Mouse (Mus musculus) forebrain, postnatal 0 days (tissue): ENCODE measurements around the gene Katna1. TPM values are rescaled to one million over a fixed set of nuclear protein-coding genes. Genes with fewer than 3 reads are reported as not detected.
"Not testable (repeated sequence)": the region's sequence is repeated elsewhere in the genome, so short reads cannot be mapped to it uniquely, and the experiment has no call there.

Source experiments
- ATAC-seq: fragments of 200-750 bp; cut with Nextera tagmentation; 2 replicates; pipeline ENCODE4 v1.8.0; 2017; ENCODE audit warnings: mild to moderate bottlenecking, moderate library complexity
- DNase-seq: peaks from one replicate; pipeline ENCODE4 v3.0.0-alpha.2; 2015
- H3K27ac ChIP-seq: fragments of 300-500 bp; sonication (generic); 2 replicates; pipeline ENCODE4 v1.5.1; 2014; ENCODE audit warnings: low read depth, mild to moderate bottlenecking, antibody characterized with exemption, low read length, moderate library complexity, mixed read lengths
- H3K27me3 ChIP-seq: fragments of 300-500 bp; sonication (generic); 2 replicates; pipeline ENCODE4 v1.6.1; 2014; ENCODE audit warnings: mild to moderate bottlenecking, low read length, mixed read lengths; ENCODE audit not compliant: insufficient read depth
- H3K36me3 ChIP-seq: fragments of 300-500 bp; sonication (generic); 2 replicates; pipeline ENCODE4 v1.6.1; 2014; ENCODE audit warnings: mild to moderate bottlenecking, moderate library complexity; ENCODE audit not compliant: insufficient read depth
- H3K4me1 ChIP-seq: fragments of 300-500 bp; sonication (generic); 2 replicates; pipeline ENCODE4 v1.6.1; 2014; ENCODE audit warnings: antibody characterized with exemption; ENCODE audit not compliant: insufficient read depth
- H3K4me2 ChIP-seq: fragments of 300-500 bp; sonication (generic); 2 replicates; pipeline ENCODE4 v1.6.1; 2014; ENCODE audit warnings: low read depth, mild to moderate bottlenecking, moderate library complexity
- H3K4me3 ChIP-seq: fragments of 300-500 bp; sonication (generic); 2 replicates; pipeline ENCODE4 v1.5.1; 2014; ENCODE audit warnings: low read depth, low read length, mixed read lengths
- H3K9ac ChIP-seq: fragments of 300-500 bp; sonication (generic); 2 replicates; pipeline ENCODE4 v1.6.1; 2014; ENCODE audit warnings: mild to moderate bottlenecking
- H3K9me3 ChIP-seq: fragments of 300-500 bp; sonication (generic); 2 replicates; pipeline ENCODE4 v1.6.1; 2016; ENCODE audit warnings: low read length
- CTCF ChIP-seq: sonication (generic); IDR thresholded peaks from 2 replicates; pipeline ENCODE4 v1.5.1; 2016; ENCODE audit warnings: antibody characterized with exemption, control low read depth, low read depth
- WGBS: fragments of 180-500 bp; shearing (Covaris S2); extraction: QIAGEN DNeasy Blood & Tissue Kit; methylation state at CpG from one replicate; pipeline ENCODE4 v1.1.7; 2014; 5-methylcytosine and 5-hydroxymethylcytosine counted together
- polyA plus RNA-seq: library from polyadenylated mRNA; unstranded; fragments of >200 nt; fragmentation: Nextera tagmentation; extraction: Ambion mirVana; gene quantifications from 2 replicates; pipeline ENCODE4 v1.2.1, GENCODE M21; 2015
- total RNA-seq: library from RNA; depleted of rRNA; stranded (reverse); fragments of >200 nt; gene quantifications from 2 replicates; pipeline ENCODE4 v1.2.3, GENCODE M21; 2014

Katna1 gene
- total and polyA plus RNA-seq, 2 experiments from 2014 or later: 18.7 to 20.3 TPM

GRCm38 (mm10) chr10:7737122-7737521, 11.3 kb downstream of the Katna1 start:
- Histone ChIP-seq H3K4me1 (no peaks in the 10 kb centered on the region), H3K9ac (no peak overlapping the region), H3K36me3 (peaks cover 5% of the 10 kb centered on the region; the same call in 1 of the 2 replicates), H3K27me3 (no peaks in the 10 kb centered on the region), H3K4me2 (no peak overlapping the region), H3K27ac (no peak overlapping the region), H3K9me3 (no peaks in the 10 kb centered on the region), H3K4me3 (no peak overlapping the region)
- TF ChIP-seq CTCF: no peak
- DNase-seq: peak; percentile 14
- ATAC-seq: peak; percentile 53

DNA sequence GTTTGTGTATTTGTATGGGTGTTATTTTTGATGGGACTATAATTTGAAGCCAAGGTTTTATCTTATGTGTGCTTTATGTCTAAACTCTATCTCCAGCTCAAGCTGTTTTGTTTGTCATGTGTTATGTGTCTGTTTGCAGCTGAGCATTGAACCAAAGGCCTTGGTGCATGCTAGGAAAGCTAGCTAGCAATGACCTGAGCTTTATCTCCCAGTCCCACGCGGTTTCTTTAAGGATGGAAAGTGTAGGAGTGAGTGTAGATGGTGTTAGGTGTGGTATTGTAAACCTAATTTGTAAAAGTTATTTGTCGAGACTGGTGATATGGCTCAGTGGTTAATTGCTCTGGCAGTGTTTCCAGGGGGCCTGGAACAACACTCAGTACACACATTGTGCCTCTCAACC, 12.1 kb downstream of the Katna1 start:
- Histone ChIP-seq H3K9ac (no peak overlapping the region), H3K4me3 (no peak overlapping the region), H3K27me3 (no peaks in the 10 kb centered on the region), H3K4me2 (no peak overlapping the region), H3K9me3 (no peaks in the 10 kb centered on the region), H3K36me3 (peaks cover 8% of the 10 kb centered on the region), H3K4me1 (no peaks in the 10 kb centered on the region), H3K27ac (no peak overlapping the region)
- no peak for TF ChIP-seq CTCF
- DNase-seq (no peak), ATAC-seq (no peak)
- 83% methylated on average over 3 of the region's 3 CpGs for WGBS

- not testable (repeated sequence) for H3K4me3 ChIP-seq, H3K9ac ChIP-seq, H3K27ac ChIP-seq, H3K9me3 ChIP-seq, H3K27me3 ChIP-seq, ATAC-seq, H3K4me2 ChIP-seq, H3K4me1 ChIP-seq, DNase-seq
- WGBS: 97% methylated on average over 6 of the region's 6 CpGs
- peaks cover 56% of the 10 kb centered on the region for H3K36me3 ChIP-seq
Measured at GRCm38 (mm10) chr10:7745528-7745927, 19.7 kb downstream of the Katna1 start.

- TF ChIP-seq CTCF: no peak
- no peak for ATAC-seq
- Histone ChIP-seq H3K4me1 (no peaks in the 10 kb centered on the region), H3K4me3 (no peak overlapping the region), H3K27ac (no peak overlapping the region), H3K9ac (no peak overlapping the region), H3K36me3 (peaks cover 57% of the 10 kb centered on the region), H3K4me2 (no peak overlapping the region), H3K27me3 (no peaks in the 10 kb centered on the region), H3K9me3 (no peaks in the 10 kb centered on the region)
- 92% methylated on average over 6 of the region's 6 CpGs for WGBS
- DNase-seq: no peak
Measured at GRCm38 (mm10) chr10:7748752-7749151, 23.0 kb downstream of the Katna1 start.

DNA sequence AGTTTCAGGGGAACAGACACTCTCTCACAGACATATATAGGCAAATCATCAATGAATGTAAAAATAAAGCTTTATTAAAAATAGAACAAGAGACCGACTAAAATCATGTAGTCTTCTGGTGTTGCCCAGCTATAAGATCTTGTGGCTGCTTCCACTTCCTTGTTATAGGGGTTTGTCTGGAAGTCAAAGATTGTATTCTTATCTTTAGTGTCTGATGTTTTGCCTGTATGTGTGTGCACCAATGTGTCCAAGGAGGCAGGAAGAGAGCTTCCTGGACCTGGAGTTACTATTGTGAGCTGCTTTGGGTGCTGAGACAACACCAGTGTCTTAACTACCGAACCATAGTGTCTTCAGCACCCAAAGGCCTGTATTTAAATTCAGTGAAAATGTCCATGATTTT, 31.7 kb downstream of the Katna1 start:
- Histone ChIP-seq H3K9ac (no peak overlapping the region), H3K4me2 (no peak overlapping the region), H3K27ac (no peak overlapping the region), H3K27me3 (no peaks in the 10 kb centered on the region), H3K4me1 (no peaks in the 10 kb centered on the region), H3K4me3 (no peak overlapping the region), H3K9me3 (no peaks in the 10 kb centered on the region), H3K36me3 (peaks cover 64% of the 10 kb centered on the region)
- ATAC-seq: no peak
- TF ChIP-seq CTCF: no peak
- DNase-seq: no peak
- 91% methylated on average over 2 of the region's 2 CpGs for WGBS

GRCm38 (mm10) chr10:7772346-7772745, 46.5 kb downstream of the Katna1 start:
- H3K4me1 ChIP-seq: no peaks in the 10 kb centered on the region
- no peak for DNase-seq
- no peak overlapping the region for H3K9ac ChIP-seq
- H3K4me3 ChIP-seq: no peak overlapping the region
- H3K4me2 ChIP-seq: no peak overlapping the region
- no peaks in the 10 kb centered on the region for H3K9me3 ChIP-seq
- no peak for TF ChIP-seq CTCF
- no peak for ATAC-seq
- H3K27me3 ChIP-seq: no peaks in the 10 kb centered on the region
- 88% methylated on average over 4 of the region's 4 CpGs for WGBS
- no peak overlapping the region for H3K27ac ChIP-seq
- peaks cover 52% of the 10 kb centered on the region for H3K36me3 ChIP-seq

DNA sequence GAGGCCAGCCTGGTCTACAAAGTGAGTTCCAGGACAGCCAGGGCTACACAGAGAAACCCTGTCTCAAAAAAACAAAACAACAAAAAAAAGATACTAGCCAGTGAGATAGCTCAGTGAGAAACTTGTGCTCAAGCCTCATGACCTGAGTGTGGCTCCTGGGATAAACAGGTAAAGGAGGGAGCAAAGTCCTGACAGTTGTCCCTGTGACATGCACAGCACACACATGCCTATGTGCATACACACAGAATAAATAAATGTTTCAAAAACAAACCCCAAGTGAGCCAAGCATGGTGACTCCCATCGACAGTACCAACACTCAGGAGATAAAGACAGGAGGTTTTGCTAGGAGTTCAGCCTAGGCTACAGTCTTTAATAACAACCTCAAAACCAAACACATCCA, 47.0 kb downstream of the Katna1 start:
- no peaks in the 10 kb centered on the region for H3K9me3 ChIP-seq
- DNase-seq: no peak
- no peak for TF ChIP-seq CTCF
- no peak overlapping the region for H3K27ac ChIP-seq
- WGBS: 97% methylated on average over 1 of the region's 1 CpGs
- no peak overlapping the region for H3K4me2 ChIP-seq
- H3K4me1 ChIP-seq: no peaks in the 10 kb centered on the region
- H3K36me3 ChIP-seq: peaks cover 49% of the 10 kb centered on the region
- H3K27me3 ChIP-seq: no peaks in the 10 kb centered on the region
- no peak overlapping the region for H3K9ac ChIP-seq
- no peak for ATAC-seq
- H3K4me3 ChIP-seq: no peak overlapping the region

DNA sequence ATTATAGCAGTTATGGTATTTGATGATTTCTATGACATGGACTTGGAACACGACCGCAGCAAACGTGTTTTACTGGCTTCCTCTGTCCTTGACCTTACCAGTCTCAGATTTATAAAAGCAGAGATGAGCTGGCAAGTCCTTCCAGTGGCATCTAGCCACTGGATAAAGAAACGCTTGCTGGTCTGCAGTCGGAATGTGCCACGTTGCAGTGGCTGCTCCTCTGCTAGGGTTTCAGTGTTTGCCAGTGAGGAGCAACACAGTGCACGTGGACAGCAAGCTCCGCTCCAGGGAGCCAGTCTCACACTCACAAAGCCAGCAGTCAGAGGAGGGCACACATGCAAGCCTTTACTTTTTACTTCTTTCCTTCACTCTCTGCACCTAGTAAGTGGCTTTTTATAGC, 49.6 kb downstream of the Katna1 start:
- H3K27me3 ChIP-seq: no peaks in the 10 kb centered on the region
- no peak for DNase-seq
- H3K36me3 ChIP-seq: peaks cover 35% of the 10 kb centered on the region
- no peak overlapping the region for H3K9ac ChIP-seq
- H3K4me2 ChIP-seq: no peak overlapping the region
- no peak for TF ChIP-seq CTCF
- H3K4me3 ChIP-seq: no peak overlapping the region
- H3K27ac ChIP-seq: no peak overlapping the region
- WGBS: 94% methylated on average over 8 of the region's 8 CpGs
- ATAC-seq: no peak
- no peaks in the 10 kb centered on the region for H3K9me3 ChIP-seq
- H3K4me1 ChIP-seq: no peaks in the 10 kb centered on the region
